Mouse (Mus musculus): Measurements from ENCODE around the gene Dlst.
A peak's percentile ranks its signal among the peaks of the same experiment; 100 is the strongest.

- TF ChIP-seq POLR2A (IDR thresholded peaks at IDR 0.05; ENCODE audit: borderline replicate concordance, extremely low read depth, insufficient read depth, insufficient read length, poor library complexity, severe bottlenecking): peak; percentile 71
- TF ChIP-seq CTCF (IDR thresholded peaks at IDR 0.05; ENCODE audit: borderline replicate concordance, extremely low read depth, insufficient read depth, insufficient read length): no peak
Observed at GRCm38 (mm10) chr12:85110698-85111592, at the start of gene Dlst, which contains the start of gene Prox2.
